Mouse (Mus musculus) G1E (cell line): ENCODE data around the gene Col26a1.

ENCODE experiments used
- CTCF ChIP-seq: IDR thresholded peaks from 2 replicates; pipeline ENCODE4 v1.5.1; 2012; ENCODE audit warnings: low read depth, low read length, inconsistent platforms, mixed read lengths
- GATA1 ChIP-seq: IDR thresholded peaks from 2 replicates; pipeline ENCODE4 v1.6.1; 2012; ENCODE audit warnings: borderline replicate concordance, low read length, inconsistent platforms, mixed read lengths
- GATA2 ChIP-seq: IDR thresholded peaks from 2 replicates; pipeline ENCODE4 v1.6.1; 2012; ENCODE audit warnings: low read depth, low read length, inconsistent platforms, borderline replicate concordance
- TAL1 ChIP-seq: conservative IDR thresholded peaks from 2 replicates; pipeline ENCODE4 v1.6.1; 2012; ENCODE audit warnings: low read depth, low read length, inconsistent platforms, mixed read lengths

- TF ChIP-seq CTCF, result no peak
- TF ChIP-seq GATA1, result no peak
- TF ChIP-seq TAL1, result no peak
- TF ChIP-seq GATA2, result no peak
Observed at GRCm38 (mm10) chr5:136894840-136895528, 12.0 kb upstream of the Col26a1 start.
